Mouse (Mus musculus) cortical plate, adult 2 months (tissue): Measurements from ENCODE around the gene Coro2b.

Source experiments
- CTCF ChIP-seq: fragments of 200-500 bp; IDR thresholded peaks from 2 replicates; pipeline ENCODE4 v1.5.1; 2011; ENCODE audit warnings: mild to moderate bottlenecking, control low read depth, low read length; ENCODE audit not compliant: insufficient read depth; ENCODE audit errors: extremely low read depth
- POLR2A ChIP-seq: fragments of 200-500 bp; IDR thresholded peaks from 2 replicates; pipeline ENCODE4 v1.6.1; 2011; ENCODE audit warnings: mild to moderate bottlenecking, low read length, control low read depth; ENCODE audit not compliant: insufficient read depth; ENCODE audit errors: extremely low read depth

GRCm38 (mm10) chr9:62455210-62455969 is 81.5 kb downstream of the Coro2b start:
- TF ChIP-seq CTCF = no peak
- TF ChIP-seq POLR2A = no peak
